Mouse (Mus musculus) myocyte (in vitro differentiated cells): Measurements from ENCODE around the gene Ddx25.

Experiments used
- MYOD1 ChIP-seq, 3 experiments: IDR thresholded peaks; one replicate each; pipeline ENCODE4 v1.6.1; 2011; ENCODE audit warnings: control low read depth in 2 of 3, low read depth in 2 of 3, mild to moderate bottlenecking in 2 of 3, moderate library complexity in 1 of 3; ENCODE audit not compliant: insufficient read length in 2 of 3, control insufficient read depth in 1 of 3
- MYOG ChIP-seq, 3 experiments: IDR thresholded peaks; one replicate each; pipeline ENCODE4 v1.6.1; 2011; ENCODE audit warnings: control low read depth in 2 of 3, low read depth in 2 of 3, mild to moderate bottlenecking in 2 of 3; ENCODE audit not compliant: insufficient read length in 2 of 3, control insufficient read depth in 1 of 3, insufficient read depth in 1 of 3
- POLR2A ChIP-seq: IDR thresholded peaks from one replicate; pipeline ENCODE4 v1.6.1; 2011; ENCODE audit warnings: low read depth, mild to moderate bottlenecking, control low read depth, moderate library complexity; ENCODE audit not compliant: insufficient read length

DNA sequence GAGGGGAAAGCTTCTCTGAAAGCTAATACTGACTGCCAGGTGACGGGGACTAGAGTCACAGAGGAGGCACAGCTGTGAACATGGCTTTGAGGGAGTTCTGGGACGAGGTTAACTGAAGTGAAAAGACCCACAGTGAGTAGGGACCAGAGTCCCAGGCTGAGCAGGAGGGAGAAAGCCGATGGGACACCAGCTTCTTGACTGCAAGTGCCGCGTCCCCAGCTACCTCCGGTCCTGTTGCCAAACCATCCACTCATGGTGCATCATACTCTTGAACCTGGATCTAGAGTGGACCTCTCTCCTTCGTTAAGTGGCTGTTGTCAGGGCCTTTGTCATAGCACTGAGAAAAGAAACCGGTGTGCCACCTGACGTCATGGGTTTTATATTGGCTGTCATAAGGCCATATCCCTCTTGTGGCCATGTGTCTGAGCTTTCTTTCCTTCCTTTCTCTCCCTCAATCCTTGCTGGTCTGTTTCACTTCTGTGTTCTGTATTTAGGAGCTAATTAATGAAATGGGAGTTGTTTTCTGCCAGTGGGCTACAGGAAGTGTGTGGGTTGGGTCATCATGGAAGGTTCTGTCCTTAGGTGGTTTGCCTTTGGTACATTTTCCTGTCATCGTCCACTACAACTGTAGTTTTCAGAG, 55.8 kb downstream of the Ddx25 start:
- TF ChIP-seq POLR2A (no peak), MYOG (IDR thresholded peaks at IDR 0.05; ENCODE audit: control insufficient read depth in 1 of 3, insufficient read depth in 1 of 3, insufficient read length in 2 of 3, low read depth in 2 of 3) (no peak), MYOD1 (IDR thresholded peaks at IDR 0.05; ENCODE audit: control insufficient read depth in 1 of 3, insufficient read length in 2 of 3, low read depth in 2 of 3) (no peak)
